Mouse (Mus musculus) splenic B cell, adult 2 months (primary cell): ENCODE measurements around the gene Cdk5rap3.

Experiments used
- DNase-seq: peaks from one replicate; pipeline ENCODE4 v3.0.0-alpha.2; 2011; ENCODE audit warnings: low read depth, low spot score
- H3K27me3 ChIP-seq: 2 replicates; pipeline ENCODE4 v1.6.1; 2012; ENCODE audit warnings: mild to moderate bottlenecking, low read length, moderate library complexity, mixed read lengths; ENCODE audit not compliant: control insufficient read depth, poor library complexity, insufficient read depth, severe bottlenecking
- H3K36me3 ChIP-seq: 2 replicates; pipeline ENCODE4 v1.6.1; 2012; ENCODE audit warnings: mild to moderate bottlenecking, low read length, moderate library complexity, mixed read lengths; ENCODE audit not compliant: control insufficient read depth, poor library complexity, insufficient read depth, severe bottlenecking

Cdk5rap3 gene

GRCm38 (mm10) chr11:96940578-96941465, 24.5 kb upstream of the Cdk5rap3 start:
- DNase-seq, result no peak
- Histone ChIP-seq H3K27me3 (no peaks in the 10 kb centered on the region; the same call in 1 of the 2 replicates), H3K36me3 (no peaks in the 10 kb centered on the region)

- DNase-seq, result no peak
- Histone ChIP-seq H3K27me3 (no peaks in the 10 kb centered on the region; the same call in 1 of the 2 replicates), H3K36me3 (no peaks in the 10 kb centered on the region)
Measured at GRCm38 (mm10) chr11:96938426-96938800, 22.1 kb upstream of the Cdk5rap3 start.

DNA sequence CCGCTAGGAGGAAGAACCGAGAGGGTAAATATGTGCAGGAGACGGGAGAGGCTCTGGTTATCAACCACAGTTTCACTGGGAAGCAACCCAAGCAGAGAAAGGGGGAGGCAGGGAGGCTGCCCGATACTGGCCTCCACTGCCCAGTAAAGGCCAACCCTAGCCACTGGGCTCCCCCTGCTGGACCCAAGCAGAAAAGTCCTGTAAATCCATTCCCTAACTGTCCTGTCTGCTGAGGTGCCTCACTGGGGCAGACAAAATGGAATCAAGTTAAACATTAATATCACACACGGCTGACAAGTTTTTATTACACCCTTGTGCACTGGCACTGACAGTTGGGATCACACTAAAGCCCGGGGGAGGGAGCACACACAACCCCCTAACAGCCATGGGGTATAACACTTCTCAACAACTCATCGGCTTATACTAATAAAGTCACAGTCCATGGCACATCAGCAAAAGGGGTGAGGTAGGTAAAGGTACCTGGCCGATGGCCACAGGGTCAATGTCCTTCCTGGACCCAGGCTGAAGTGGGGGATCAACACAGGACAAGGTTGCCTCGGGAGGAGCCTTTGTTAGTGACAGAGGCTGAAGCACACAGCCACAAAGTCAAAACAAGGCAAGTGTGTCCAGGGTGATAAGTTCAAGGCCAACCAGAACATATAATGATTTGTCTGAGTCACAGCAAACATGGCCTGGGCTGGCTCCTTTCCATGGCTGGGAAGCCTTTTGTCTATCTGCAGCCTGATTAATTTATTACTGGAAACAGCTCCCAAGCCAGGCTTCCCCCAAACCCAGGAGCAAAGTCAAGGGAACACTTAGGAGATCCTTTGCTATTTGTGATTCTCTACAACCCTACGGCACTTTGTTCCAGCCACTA, 21.5 kb upstream of the Cdk5rap3 start:
- Histone ChIP-seq H3K27me3 (no peaks in the 10 kb centered on the region; the same call in 1 of the 2 replicates), H3K36me3 (no peaks in the 10 kb centered on the region)
- peak; percentile 56 for DNase-seq

DNA sequence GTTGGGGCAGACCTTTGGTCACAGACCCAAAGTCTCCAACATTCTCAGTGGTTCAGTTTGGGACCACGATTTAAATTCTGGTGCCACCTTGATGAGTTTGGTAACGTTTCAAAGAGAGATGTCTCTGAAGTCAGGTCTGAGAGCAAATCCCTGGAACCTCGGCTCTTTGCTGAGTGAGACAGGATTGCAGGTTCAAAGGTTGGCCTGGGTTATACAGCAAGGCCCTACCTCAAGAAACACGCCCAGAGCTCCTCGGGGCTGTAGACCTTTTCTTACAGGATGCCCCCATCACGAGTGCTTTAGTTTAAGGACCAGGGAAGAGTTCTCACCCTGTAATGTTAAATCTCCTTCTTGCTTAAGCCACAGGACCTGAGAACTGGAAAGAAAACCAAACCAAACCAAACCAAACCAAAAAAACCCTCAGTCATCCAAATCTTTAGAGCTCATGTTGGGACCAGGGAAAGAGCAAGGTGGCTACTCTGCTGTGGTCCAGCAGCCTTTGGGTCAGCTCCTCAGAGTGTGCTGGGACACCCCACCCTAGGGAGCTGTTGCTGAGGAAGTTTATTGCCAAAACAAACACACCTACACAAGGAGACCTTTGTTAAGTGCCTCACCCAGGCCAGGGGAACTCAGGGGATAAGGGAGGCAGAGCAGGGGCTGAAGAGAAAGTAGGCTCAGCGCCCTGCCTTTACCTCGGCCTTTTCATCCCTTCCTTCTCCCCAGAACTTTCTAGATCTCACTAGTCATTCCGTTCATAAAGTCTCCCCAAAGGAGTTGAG, 19.8 kb upstream of the Cdk5rap3 start:
- H3K36me3 ChIP-seq, result no peaks in the 10 kb centered on the region
- H3K27me3 ChIP-seq, result no peaks in the 10 kb centered on the region
- DNase-seq, result no peak

GRCm38 (mm10) chr11:96934921-96935356, 18.6 kb upstream of the Cdk5rap3 start:
- DNase-seq, result peak; percentile 56

DNA sequence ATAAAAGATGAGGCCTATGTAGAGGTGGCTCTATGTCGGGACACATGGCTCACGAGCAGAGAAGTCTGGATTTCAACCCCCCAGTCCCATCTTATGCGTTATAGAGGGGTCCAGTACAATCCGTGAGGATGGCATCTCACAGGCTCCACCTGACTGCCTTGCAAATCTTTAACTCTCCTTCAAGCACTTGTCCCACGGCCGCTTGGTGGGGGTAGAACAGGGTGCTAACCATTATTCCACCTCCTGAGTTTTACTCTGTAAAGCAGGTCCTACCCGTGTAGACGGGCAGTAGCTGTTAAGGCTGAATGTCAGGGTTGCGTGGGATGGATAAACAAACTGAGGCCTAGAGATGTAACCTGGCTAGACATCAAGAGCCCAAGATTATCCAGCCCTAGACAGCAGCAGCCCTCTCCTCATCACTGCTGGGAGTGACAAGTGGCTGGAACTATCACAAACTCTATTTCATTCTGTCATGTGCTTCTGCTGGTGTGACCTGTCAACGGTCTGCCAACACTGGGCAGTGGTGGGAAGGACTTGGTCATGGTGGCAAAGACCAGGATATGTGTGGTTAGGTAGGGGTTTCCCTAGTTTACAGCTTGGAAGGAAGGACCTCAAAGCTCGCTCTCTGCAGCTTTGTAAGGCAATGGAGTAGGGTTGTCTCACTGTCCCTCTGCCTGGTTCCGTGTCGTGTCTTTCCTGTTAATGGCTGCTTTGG, 17.4 kb upstream of the Cdk5rap3 start:
- no peaks in the 10 kb centered on the region for H3K27me3 ChIP-seq
- DNase-seq, result no peak
- H3K36me3 ChIP-seq, result no peaks in the 10 kb centered on the region

More at GRCm38 (mm10) chr11:96934921-96935356, 18.6 kb upstream of the Cdk5rap3 start:
- H3K27me3 ChIP-seq, result no peaks in the 10 kb centered on the region
- H3K36me3 ChIP-seq, result no peaks in the 10 kb centered on the region

DNA sequence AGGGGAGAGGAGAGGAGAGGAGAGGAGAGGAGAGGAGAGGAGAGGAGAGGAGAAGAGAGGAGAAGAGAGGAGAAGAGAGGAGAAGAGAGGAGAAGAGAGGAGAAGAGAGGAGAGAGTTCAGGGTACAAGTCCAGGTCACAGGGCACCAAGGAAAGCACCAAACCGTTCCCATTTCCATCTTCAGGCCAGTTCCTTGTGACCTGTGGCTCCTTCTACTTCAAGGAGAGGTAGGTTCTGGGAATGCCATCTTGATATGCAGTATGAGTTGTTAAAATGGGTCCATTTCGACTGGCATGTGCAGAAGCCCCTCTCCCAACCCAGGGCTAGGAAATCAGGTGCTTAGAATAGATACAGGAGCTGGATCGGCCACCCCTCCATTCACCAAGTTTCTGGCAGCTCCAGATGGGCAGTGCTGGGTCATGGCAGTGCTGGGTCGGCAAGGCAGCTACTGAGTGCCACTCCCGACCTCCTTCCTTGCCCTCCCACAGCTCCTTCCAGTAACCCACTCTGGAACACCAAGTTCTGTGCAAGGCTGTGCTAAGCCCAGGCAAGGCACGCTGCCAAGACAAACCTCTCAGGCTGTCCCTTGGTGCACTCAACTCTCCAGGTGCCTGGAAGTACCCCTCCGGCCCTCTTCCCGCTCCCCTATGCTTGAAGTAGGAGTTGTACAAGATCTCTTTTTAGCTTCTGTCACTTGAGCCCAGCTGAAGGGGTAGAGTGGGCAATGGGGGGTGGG, 15.2 kb upstream of the Cdk5rap3 start:
- Histone ChIP-seq H3K27me3 (no peaks in the 10 kb centered on the region), H3K36me3 (no peaks in the 10 kb centered on the region)
- no peak for DNase-seq

DNA sequence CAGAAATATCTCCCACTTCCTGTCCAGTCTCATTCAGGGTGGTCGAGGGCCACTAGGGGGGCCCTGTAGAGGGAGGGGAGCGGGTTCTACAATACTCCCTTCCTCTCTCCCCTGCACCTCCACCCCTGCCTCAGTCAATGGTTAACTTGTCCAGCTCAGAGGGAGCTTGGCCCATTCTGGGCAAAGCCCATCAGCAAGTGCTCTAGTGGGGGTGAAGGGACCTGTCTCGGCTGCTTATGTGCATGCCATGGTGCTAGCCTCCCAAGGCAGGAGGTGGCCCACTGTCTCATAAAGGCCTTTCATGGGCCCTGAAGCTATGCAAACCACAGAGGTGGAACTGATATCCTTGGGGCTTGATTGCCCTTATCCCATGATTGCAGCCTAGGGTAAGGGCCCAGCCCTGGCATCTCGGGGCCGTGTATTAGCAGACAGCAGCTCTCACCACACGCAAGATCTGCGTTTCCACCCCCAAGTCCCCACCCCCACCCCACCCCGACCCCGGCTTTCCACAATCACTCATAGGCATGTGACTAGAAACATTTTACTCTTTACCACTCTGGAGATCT, 13.6 kb upstream of the Cdk5rap3 start:
- no peak for DNase-seq
- Histone ChIP-seq H3K36me3 (no peaks in the 10 kb centered on the region), H3K27me3 (no peaks in the 10 kb centered on the region)

DNA sequence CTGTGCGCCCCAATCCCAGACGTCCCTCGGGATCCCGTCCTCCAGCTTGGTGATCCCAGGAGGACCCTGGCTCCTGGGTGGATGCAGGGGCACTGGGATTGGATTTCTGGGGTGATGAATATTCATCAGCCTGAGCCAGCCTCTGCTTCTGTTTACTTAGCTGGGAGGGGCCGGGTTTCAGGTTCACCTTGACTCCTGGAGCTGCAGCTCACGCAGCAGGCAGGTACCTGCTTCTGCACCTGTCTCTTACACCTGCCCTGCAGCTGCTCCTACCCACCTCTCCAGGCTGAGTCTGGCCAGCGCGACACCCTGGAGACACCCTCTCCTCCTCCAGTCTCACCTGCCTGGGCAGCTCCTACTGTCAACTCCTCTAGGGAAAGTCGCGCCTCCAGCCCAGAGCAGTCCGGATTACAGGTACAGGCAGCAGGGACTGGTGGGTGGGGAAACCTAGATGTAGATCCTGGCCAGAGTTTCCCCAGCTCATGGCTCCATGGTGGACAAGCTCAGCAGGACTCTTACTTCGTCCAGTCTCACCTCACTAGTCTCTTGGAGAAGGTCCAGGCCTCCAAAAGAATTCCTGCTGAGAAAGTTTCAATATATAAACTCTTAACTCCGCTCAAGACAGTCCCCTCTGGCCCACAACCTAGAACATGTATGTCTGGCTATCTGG, 12.9 kb upstream of the Cdk5rap3 start:
- H3K36me3 ChIP-seq, result no peaks in the 10 kb centered on the region
- H3K27me3 ChIP-seq, result no peaks in the 10 kb centered on the region
- no peak for DNase-seq

DNA sequence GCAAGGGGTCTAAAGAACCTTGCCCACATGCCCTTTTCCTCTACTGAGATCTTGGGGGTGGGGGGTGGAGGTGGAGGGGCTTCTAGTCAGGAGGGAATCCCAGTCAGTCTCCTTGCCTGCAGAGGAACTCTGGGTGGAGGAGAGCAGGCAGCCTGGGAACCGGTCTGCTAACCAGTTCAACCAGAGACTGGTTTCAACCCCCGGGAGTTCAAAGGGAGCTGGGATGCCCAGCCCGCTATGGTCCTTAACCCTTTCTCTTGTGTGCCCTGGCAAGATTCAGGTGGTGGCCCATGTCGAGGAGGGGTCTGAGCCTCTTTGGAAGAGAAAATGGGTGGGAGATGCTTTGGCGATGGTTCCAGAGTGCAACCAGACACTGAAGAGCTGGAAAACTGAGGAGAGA, 12.4 kb upstream of the Cdk5rap3 start:
- no peak for DNase-seq
- no peaks in the 10 kb centered on the region for H3K27me3 ChIP-seq

GRCm38 (mm10) chr11:96928088-96928487, 11.8 kb upstream of the Cdk5rap3 start, which contains the start of gene Prr15l:
Gene Prr15l, plus strand, starts transcription at chr11:96928104.
- H3K27me3 ChIP-seq, result no peaks in the 10 kb centered on the region
- no peaks in the 10 kb centered on the region for H3K36me3 ChIP-seq
- DNase-seq, result no peak

More for the DNA sequence above, 12.4 kb upstream of the Cdk5rap3 start:
- H3K36me3 ChIP-seq, result no peaks in the 10 kb centered on the region

DNA sequence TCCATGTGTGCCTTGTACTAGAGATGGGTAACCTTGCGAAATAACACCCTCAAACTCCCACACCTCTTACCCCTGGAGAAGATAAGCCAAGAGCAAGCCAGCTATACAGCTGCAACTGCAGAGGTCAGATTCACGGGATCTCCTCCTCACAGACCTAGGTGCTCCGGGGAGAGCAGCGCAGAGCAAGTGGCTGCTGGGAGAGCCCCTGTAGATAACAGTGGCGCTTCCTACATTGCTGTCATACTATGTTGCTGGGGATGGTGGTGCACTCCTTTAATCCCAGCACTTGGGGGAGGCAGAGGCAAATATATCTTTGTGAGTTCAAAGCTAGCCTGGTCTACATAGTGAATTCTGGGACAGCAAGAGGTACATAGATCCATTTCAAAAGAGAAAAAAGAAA, 10.3 kb upstream of the Cdk5rap3 start:
- H3K36me3 ChIP-seq, result no peaks in the 10 kb centered on the region
- DNase-seq, result no peak
- H3K27me3 ChIP-seq, result no peaks in the 10 kb centered on the region
